Mouse (Mus musculus): Measurements from ENCODE around the gene Armc5. TPM values are rescaled to one million over a fixed set of nuclear protein-coding genes. Genes with fewer than 3 reads are reported as not detected.

Gene Armc5
- polyA plus RNA-seq, 1 experiment from 2014 or later: 10.5 TPM

GRCm38 (mm10) chr7:128266056-128266455 is 28.9 kb downstream of the Armc5 start:
- H3K27me3 ChIP-seq (ENCODE audit: control insufficient read depth, insufficient read depth, low read length): no peaks in the 10 kb centered on the region
- 77% methylated on average over 5 of the region's 5 CpGs for WGBS
- H3K9ac ChIP-seq (ENCODE audit: low read length): no peak overlapping the region
- H3K4me2 ChIP-seq (ENCODE audit: low read depth): no peak overlapping the region
- no peaks in the 10 kb centered on the region for H3K4me1 ChIP-seq (ENCODE audit: control insufficient read depth, insufficient read depth, low read length)
- ATAC-seq (ENCODE audit: insufficient read depth, low FRiP score, low TSS enrichment) (no peak), DNase-seq (ENCODE audit: low spot score) (no peak)
- H3K27ac ChIP-seq (ENCODE audit: low read depth, low read length): no peak overlapping the region
- no peak overlapping the region for H3K4me3 ChIP-seq (ENCODE audit: low read depth, low read length)
- H3K9me3 ChIP-seq (ENCODE audit: control insufficient read depth, low read length): no peaks in the 10 kb centered on the region
- no peaks in the 10 kb centered on the region; the same call in 1 of the 2 replicates for H3K36me3 ChIP-seq (ENCODE audit: control insufficient read depth, insufficient read depth, low read length)

GRCm38 (mm10) chr7:128267391-128267790 is 30.2 kb downstream of the Armc5 start:
- Histone ChIP-seq H3K27ac (ENCODE audit: low read depth, low read length) (no peak overlapping the region), H3K9me3 (ENCODE audit: control insufficient read depth, low read length) (no peaks in the 10 kb centered on the region), H3K36me3 (ENCODE audit: control insufficient read depth, insufficient read depth, low read length) (no peaks in the 10 kb centered on the region; the same call in none of the 2 replicates), H3K4me1 (ENCODE audit: control insufficient read depth, insufficient read depth, low read length) (no peaks in the 10 kb centered on the region), H3K9ac (ENCODE audit: low read length) (no peak overlapping the region), H3K4me3 (ENCODE audit: low read depth, low read length) (no peak overlapping the region), H3K4me2 (ENCODE audit: low read depth) (no peak overlapping the region), H3K27me3 (ENCODE audit: control insufficient read depth, insufficient read depth, low read length) (no peaks in the 10 kb centered on the region)
- no peak for DNase-seq (ENCODE audit: low spot score)
- 63% methylated on average over 13 of the region's 13 CpGs for WGBS
- no peak for ATAC-seq (ENCODE audit: insufficient read depth, low FRiP score, low TSS enrichment)

- H3K4me2 ChIP-seq (ENCODE audit: low read depth): no peak overlapping the region
- no peak overlapping the region for H3K4me3 ChIP-seq (ENCODE audit: low read depth, low read length)
- H3K27ac ChIP-seq (ENCODE audit: low read depth, low read length): no peak overlapping the region
- no peaks in the 10 kb centered on the region for H3K27me3 ChIP-seq (ENCODE audit: control insufficient read depth, insufficient read depth, low read length)
- H3K9ac ChIP-seq (ENCODE audit: low read length): no peak overlapping the region
- no peaks in the 10 kb centered on the region for H3K4me1 ChIP-seq (ENCODE audit: control insufficient read depth, insufficient read depth, low read length)
- H3K36me3 ChIP-seq (ENCODE audit: control insufficient read depth, insufficient read depth, low read length): peaks cover 4% of the 10 kb centered on the region
- no peaks in the 10 kb centered on the region for H3K9me3 ChIP-seq (ENCODE audit: control insufficient read depth, low read length)
- ATAC-seq (ENCODE audit: insufficient read depth, low FRiP score, low TSS enrichment): no peak
- no peak for DNase-seq (ENCODE audit: low spot score)
- WGBS: 81% methylated on average over 7 of the region's 7 CpGs
These were observed 30.7 kb downstream of the Armc5 start for GRCm38 (mm10) chr7:128267813-128268212.

- ATAC-seq (ENCODE audit: insufficient read depth, low FRiP score, low TSS enrichment): no peak
These were observed 33.3 kb downstream of the Armc5 start for GRCm38 (mm10) chr7:128270431-128270850.

GRCm38 (mm10) chr7:128271496-128271895 is 34.4 kb downstream of the Armc5 start:
- Histone ChIP-seq H3K27me3 (ENCODE audit: control insufficient read depth, insufficient read depth, low read length) (no peaks in the 10 kb centered on the region), H3K27ac (ENCODE audit: low read depth, low read length) (no peak overlapping the region), H3K4me2 (ENCODE audit: low read depth) (no peak overlapping the region), H3K4me1 (ENCODE audit: control insufficient read depth, insufficient read depth, low read length) (no peaks in the 10 kb centered on the region), H3K36me3 (ENCODE audit: control insufficient read depth, insufficient read depth, low read length) (peaks cover 8% of the 10 kb centered on the region), H3K9ac (ENCODE audit: low read length) (no peak overlapping the region), H3K9me3 (ENCODE audit: control insufficient read depth, low read length) (no peaks in the 10 kb centered on the region), H3K4me3 (ENCODE audit: low read depth, low read length) (no peak overlapping the region)
- 88% methylated on average over 9 of the region's 9 CpGs for WGBS
- ATAC-seq (ENCODE audit: insufficient read depth, low FRiP score, low TSS enrichment) (no peak), DNase-seq (ENCODE audit: low spot score) (no peak)

More at GRCm38 (mm10) chr7:128270431-128270850, 33.3 kb downstream of the Armc5 start:
- no peaks in the 10 kb centered on the region for H3K27me3 ChIP-seq (ENCODE audit: control insufficient read depth, insufficient read depth, low read length)
- H3K9ac ChIP-seq (ENCODE audit: low read length): no peak overlapping the region
- no peak for DNase-seq (ENCODE audit: low spot score)
- 49% methylated on average over 13 of the region's 13 CpGs for WGBS
- H3K4me2 ChIP-seq (ENCODE audit: low read depth): no peak overlapping the region
- H3K36me3 ChIP-seq (ENCODE audit: control insufficient read depth, insufficient read depth, low read length): peaks cover 4% of the 10 kb centered on the region
- H3K9me3 ChIP-seq (ENCODE audit: control insufficient read depth, low read length): no peaks in the 10 kb centered on the region
- no peak overlapping the region for H3K4me3 ChIP-seq (ENCODE audit: low read depth, low read length)
- no peaks in the 10 kb centered on the region for H3K4me1 ChIP-seq (ENCODE audit: control insufficient read depth, insufficient read depth, low read length)
- no peak overlapping the region for H3K27ac ChIP-seq (ENCODE audit: low read depth, low read length)

GRCm38 (mm10) chr7:128276051-128276450 is 38.9 kb downstream of the Armc5 start:
- H3K4me3 ChIP-seq (ENCODE audit: low read depth, low read length): no peak overlapping the region
- WGBS: 96% methylated on average over 6 of the region's 6 CpGs
- H3K27ac ChIP-seq (ENCODE audit: low read depth, low read length): no peak overlapping the region
- DNase-seq (ENCODE audit: low spot score): no peak
- peaks cover 8% of the 10 kb centered on the region for H3K36me3 ChIP-seq (ENCODE audit: control insufficient read depth, insufficient read depth, low read length)
- no peak overlapping the region for H3K9ac ChIP-seq (ENCODE audit: low read length)
- no peaks in the 10 kb centered on the region for H3K27me3 ChIP-seq (ENCODE audit: control insufficient read depth, insufficient read depth, low read length)
- no peaks in the 10 kb centered on the region for H3K4me1 ChIP-seq (ENCODE audit: control insufficient read depth, insufficient read depth, low read length)
- H3K4me2 ChIP-seq (ENCODE audit: low read depth): no peak overlapping the region
- no peak for ATAC-seq (ENCODE audit: insufficient read depth, low FRiP score, low TSS enrichment)
- H3K9me3 ChIP-seq (ENCODE audit: control insufficient read depth, low read length): no peaks in the 10 kb centered on the region

GRCm38 (mm10) chr7:128279750-128280149 is 42.6 kb downstream of the Armc5 start:
- Histone ChIP-seq H3K9ac (ENCODE audit: low read length) (no peak overlapping the region), H3K36me3 (ENCODE audit: control insufficient read depth, insufficient read depth, low read length) (peaks cover 4% of the 10 kb centered on the region; the same call in 1 of the 2 replicates), H3K27ac (ENCODE audit: low read depth, low read length) (no peak overlapping the region), H3K9me3 (ENCODE audit: control insufficient read depth, low read length) (no peaks in the 10 kb centered on the region), H3K4me1 (ENCODE audit: control insufficient read depth, insufficient read depth, low read length) (peaks cover 4% of the 10 kb centered on the region; the same call in 1 of the 2 replicates), H3K4me2 (ENCODE audit: low read depth) (no peak overlapping the region), H3K4me3 (ENCODE audit: low read depth, low read length) (no peak overlapping the region), H3K27me3 (ENCODE audit: control insufficient read depth, insufficient read depth, low read length) (no peaks in the 10 kb centered on the region)
- DNase-seq (ENCODE audit: low spot score) (no peak), ATAC-seq (ENCODE audit: insufficient read depth, low FRiP score, low TSS enrichment) (no peak)
- WGBS: 94% methylated on average over 4 of the region's 4 CpGs

GRCm38 (mm10) chr7:128281765-128282164 is 44.6 kb downstream of the Armc5 start:
- no peak overlapping the region for H3K27ac ChIP-seq (ENCODE audit: low read depth, low read length)
- no peaks in the 10 kb centered on the region for H3K9me3 ChIP-seq (ENCODE audit: control insufficient read depth, low read length)
- H3K4me1 ChIP-seq (ENCODE audit: control insufficient read depth, insufficient read depth, low read length): peaks cover 4% of the 10 kb centered on the region; the same call in 1 of the 2 replicates
- H3K9ac ChIP-seq (ENCODE audit: low read length): no peak overlapping the region
- H3K27me3 ChIP-seq (ENCODE audit: control insufficient read depth, insufficient read depth, low read length): no peaks in the 10 kb centered on the region
- DNase-seq (ENCODE audit: low spot score): no peak
- H3K4me3 ChIP-seq (ENCODE audit: low read depth, low read length): no peak overlapping the region
- ATAC-seq (ENCODE audit: insufficient read depth, low FRiP score, low TSS enrichment): no peak
- H3K4me2 ChIP-seq (ENCODE audit: low read depth): no peak overlapping the region
- 81% methylated on average over 11 of the region's 11 CpGs for WGBS
- no peaks in the 10 kb centered on the region for H3K36me3 ChIP-seq (ENCODE audit: control insufficient read depth, insufficient read depth, low read length)

- ATAC-seq (ENCODE audit: insufficient read depth, low FRiP score, low TSS enrichment): no peak
- Histone ChIP-seq H3K9me3 (ENCODE audit: control insufficient read depth, low read length) (no peaks in the 10 kb centered on the region), H3K36me3 (ENCODE audit: control insufficient read depth, insufficient read depth, low read length) (no peaks in the 10 kb centered on the region), H3K4me1 (ENCODE audit: control insufficient read depth, insufficient read depth, low read length) (peaks cover 4% of the 10 kb centered on the region; the same call in 1 of the 2 replicates), H3K27me3 (ENCODE audit: control insufficient read depth, insufficient read depth, low read length) (no peaks in the 10 kb centered on the region), H3K27ac (ENCODE audit: low read depth, low read length) (peak overlapping the region; percentile 84), H3K4me3 (ENCODE audit: low read depth, low read length) (no peak overlapping the region), H3K4me2 (ENCODE audit: low read depth) (no peak overlapping the region), H3K9ac (ENCODE audit: low read length) (no peak overlapping the region)
- WGBS: 8% methylated on average over 7 of the region's 7 CpGs
- DNase-seq (ENCODE audit: low spot score): peak; percentile 50
These were observed 45.5 kb downstream of the Armc5 start for GRCm38 (mm10) chr7:128282532-128283244.

All from neural tube, embryonic 11.5 days (tissue).